Mouse (Mus musculus) small intestine, adult 2 months (tissue): ENCODE measurements around the gene Zfp830.

Experiments used
- CTCF ChIP-seq: fragments of 200-500 bp; IDR thresholded peaks from 2 replicates; pipeline ENCODE4 v1.5.1; 2012; ENCODE audit warnings: low read depth, mild to moderate bottlenecking, control low read depth, inconsistent platforms, low read length, moderate library complexity, mixed read lengths; ENCODE audit not compliant: insufficient replicate concordance, insufficient read length; ENCODE audit errors: extremely low read depth
- POLR2A ChIP-seq: fragments of 200-500 bp; IDR thresholded peaks from 2 replicates; pipeline ENCODE4 v1.6.1; 2012; ENCODE audit warnings: low read depth, mild to moderate bottlenecking, control low read depth, inconsistent platforms, low read length, moderate library complexity

DNA sequence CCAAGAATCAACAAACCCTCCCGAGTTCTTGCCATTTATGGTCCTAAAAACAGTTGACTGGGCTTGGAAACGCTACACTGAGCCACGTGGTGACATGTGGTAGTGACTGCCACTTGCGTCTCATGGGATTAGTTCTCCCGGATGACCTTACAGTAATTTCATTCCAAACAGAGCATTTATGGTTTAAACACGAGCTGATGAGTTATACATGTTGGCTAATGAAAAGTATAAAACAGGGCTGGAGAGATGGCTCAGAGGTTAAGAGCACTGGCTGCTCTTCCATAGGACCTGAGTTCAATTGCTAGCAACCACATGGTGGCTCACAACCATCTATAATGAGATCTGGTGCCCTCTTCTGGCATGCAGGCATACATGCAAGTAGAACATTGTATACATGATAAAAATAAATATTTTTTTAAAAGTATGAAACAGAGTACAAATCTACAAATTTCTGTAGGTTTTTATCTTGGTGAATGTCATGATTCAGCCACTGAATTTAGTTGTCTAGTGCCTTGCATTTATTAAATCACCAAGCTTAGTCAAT, 1.8 kb upstream of the Zfp830 start:
- no peak for TF ChIP-seq POLR2A
- TF ChIP-seq CTCF: no peak
